Mouse (Mus musculus): ENCODE measurements around the gene Nuf2.

Gene Nuf2

DNA sequence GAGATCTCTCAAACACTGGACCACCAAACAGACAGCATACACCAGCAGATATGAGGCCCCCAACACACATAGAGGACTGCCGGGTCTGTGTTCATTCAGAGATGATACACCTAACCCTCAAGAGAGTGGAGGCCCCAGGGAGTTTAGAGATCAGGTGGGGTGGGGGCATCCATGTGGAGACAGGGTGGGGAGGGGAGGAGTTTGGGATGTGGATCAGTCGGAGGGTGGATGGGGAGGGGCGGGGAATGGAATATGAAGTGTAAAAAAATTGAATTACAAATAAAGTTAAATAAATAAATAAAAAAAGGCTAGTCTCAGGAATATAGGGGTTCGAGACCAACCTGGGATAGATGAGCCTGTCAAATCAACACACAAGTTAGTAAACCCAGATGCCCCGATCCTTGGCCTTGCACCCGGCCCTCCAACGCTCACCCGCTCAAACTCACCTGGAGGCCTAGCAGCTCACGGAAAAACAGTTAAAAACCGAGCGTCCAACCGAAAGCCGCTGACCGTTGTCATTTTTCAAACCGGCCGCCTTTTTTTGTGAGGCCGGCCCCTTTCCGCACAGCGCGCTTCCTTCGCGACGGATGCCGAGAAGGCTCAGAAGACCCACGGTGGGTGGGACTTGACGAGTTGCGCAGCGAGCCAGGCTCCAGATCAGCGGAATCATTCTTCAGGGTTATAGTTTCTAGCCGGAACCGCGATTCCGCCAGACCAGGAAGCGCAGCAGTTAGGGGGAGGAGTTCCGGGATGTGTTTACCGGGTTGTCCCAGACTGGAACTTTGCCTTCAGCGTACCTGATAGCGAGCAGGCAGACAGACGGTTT, at the start of gene Nuf2:
Nuf2 (minus strand) TSS at position 589 of the 826 bp plus-strand sequence.
- peak; percentile 100 for DNase-seq (ENCODE audit: low read depth)

- no peak for DNase-seq (ENCODE audit: low read depth)
These were observed 48.3 kb upstream of the Nuf2 start for GRCm38 (mm10) chr1:169579572-169579971.

- DNase-seq (ENCODE audit: low read depth), result no peak
These were observed 42.9 kb upstream of the Nuf2 start for GRCm38 (mm10) chr1:169574136-169574535.

DNA sequence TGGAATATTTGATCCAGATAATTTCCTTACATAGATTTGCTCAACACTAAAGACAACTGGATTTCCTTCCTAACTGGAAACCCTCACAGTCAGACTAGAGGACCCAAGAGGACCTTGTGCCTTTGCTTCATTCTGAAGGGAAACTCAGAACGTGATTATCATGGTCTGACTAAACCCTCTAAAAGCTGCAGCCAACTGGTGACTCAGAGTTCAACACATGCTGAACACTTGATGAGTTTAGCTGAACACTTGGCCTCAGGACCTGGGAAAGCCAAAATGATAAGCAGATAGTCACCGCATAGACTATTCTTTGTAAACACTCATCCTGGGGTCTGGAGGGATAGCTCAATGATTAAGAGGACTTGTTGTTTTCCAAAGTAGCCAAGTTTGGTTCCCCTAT, 24.4 kb upstream of the Nuf2 start:
- DNase-seq (ENCODE audit: low read depth), result no peak

- no peak for DNase-seq (ENCODE audit: low read depth)
These were observed 23.8 kb upstream of the Nuf2 start for GRCm38 (mm10) chr1:169555019-169555418.

DNA sequence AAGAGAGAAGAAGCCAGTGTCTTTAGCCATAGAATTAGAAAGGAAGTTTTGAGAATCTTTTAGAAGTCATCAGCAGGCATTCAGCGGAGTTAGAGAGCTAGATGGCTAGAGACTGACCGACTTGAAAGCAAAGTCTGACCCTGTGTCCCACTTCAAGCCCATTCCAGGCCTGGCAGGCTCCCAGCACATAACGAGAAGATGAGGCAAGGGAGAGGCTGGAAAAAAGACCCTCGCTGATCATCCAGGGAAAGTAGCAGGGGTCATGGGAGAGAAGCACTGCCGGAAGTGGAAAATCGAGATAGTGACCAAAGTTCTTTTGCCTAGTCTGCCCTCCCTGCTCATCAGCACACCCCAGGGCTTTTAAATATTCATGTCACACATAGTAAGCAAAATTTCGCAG, 22.2 kb upstream of the Nuf2 start:
- DNase-seq (ENCODE audit: low read depth), result no peak

- DNase-seq (ENCODE audit: low read depth), result no peak
These were observed 9.2 kb upstream of the Nuf2 start for GRCm38 (mm10) chr1:169540415-169540814.

- DNase-seq (ENCODE audit: low read depth), result peak; percentile 73
These were observed 655 bp upstream of the Nuf2 start for GRCm38 (mm10) chr1:169531702-169532535.

- DNase-seq (ENCODE audit: low read depth), result no peak
These were observed 1.2 kb downstream of the Nuf2 start for GRCm38 (mm10) chr1:169529996-169530518.

- no peak for DNase-seq (ENCODE audit: low read depth)
These were observed 5.1 kb downstream of the Nuf2 start for GRCm38 (mm10) chr1:169526006-169526680.

GRCm38 (mm10) chr1:169519337-169519736, 11.9 kb downstream of the Nuf2 start:
- DNase-seq (ENCODE audit: low read depth), result no peak

- peak; percentile 8 for DNase-seq (ENCODE audit: low read depth)
These were observed 13.3 kb downstream of the Nuf2 start for GRCm38 (mm10) chr1:169517899-169518517.

GRCm38 (mm10) chr1:169517376-169517892, 13.8 kb downstream of the Nuf2 start:
- DNase-seq (ENCODE audit: low read depth), result peak; percentile 35

- DNase-seq (ENCODE audit: low read depth), result no peak
These were observed 24.9 kb downstream of the Nuf2 start for GRCm38 (mm10) chr1:169506354-169506753.

DNA sequence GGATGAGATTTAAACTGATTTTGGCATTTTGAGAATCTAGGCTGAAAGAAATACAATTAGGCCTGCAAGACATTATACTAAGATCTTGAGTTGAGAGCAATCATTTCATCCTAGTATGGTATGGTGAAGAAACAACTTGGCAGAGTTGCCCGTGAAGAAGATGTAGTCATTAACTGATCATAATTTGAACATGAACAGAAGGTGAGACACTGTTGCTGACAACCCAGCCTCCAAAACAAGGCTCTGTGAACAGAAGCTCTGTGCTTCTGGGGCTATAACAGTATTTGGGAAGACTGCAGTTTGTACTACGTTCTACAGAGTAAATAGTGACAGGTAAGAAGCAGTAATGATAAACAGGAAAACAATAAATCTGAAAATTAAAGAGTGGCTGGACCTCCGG, 28.4 kb downstream of the Nuf2 start:
- DNase-seq (ENCODE audit: low read depth), result no peak

DNA sequence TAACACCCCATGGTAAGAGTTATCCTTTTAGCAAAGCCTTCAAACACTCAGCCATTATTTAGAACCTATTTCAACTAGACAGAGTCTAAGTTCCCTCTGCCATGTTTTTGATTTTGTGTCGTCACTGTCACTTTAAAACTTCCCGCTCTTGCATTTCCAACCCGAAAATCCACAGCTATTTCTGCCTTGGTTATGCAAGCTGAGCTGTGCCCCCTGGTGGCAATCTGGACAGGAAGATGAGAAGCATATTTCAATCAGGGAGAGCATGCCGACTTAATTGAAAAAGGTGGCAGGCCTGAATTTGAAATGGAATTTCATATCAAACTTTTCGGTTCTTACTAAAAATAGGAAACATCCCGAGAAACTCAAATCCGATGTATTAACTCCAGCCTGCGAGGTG, 35.6 kb downstream of the Nuf2 start:
- DNase-seq (ENCODE audit: low read depth), result no peak

DNA sequence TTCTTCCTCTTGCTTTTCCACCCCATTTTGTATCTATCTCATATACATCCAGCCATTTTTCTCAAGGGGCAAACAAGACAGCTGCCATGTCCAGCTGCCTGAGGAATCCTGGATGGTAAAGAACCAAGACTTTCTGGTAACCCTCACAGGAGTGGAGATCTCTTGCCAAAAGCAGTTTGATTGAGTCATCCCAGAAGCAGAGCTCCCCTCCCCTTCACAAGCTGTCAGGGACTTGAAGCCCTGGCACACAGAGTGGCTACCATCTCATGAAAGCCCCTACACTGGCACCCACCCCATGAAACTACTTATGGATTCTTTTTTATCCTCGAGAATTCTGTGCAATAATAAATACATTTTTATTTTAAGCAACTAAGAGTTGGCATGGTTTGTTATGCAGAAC, 39.7 kb downstream of the Nuf2 start:
- DNase-seq (ENCODE audit: low read depth), result no peak

GRCm38 (mm10) chr1:169485408-169485885, 45.8 kb downstream of the Nuf2 start:
- DNase-seq (ENCODE audit: low read depth), result no peak

DNA sequence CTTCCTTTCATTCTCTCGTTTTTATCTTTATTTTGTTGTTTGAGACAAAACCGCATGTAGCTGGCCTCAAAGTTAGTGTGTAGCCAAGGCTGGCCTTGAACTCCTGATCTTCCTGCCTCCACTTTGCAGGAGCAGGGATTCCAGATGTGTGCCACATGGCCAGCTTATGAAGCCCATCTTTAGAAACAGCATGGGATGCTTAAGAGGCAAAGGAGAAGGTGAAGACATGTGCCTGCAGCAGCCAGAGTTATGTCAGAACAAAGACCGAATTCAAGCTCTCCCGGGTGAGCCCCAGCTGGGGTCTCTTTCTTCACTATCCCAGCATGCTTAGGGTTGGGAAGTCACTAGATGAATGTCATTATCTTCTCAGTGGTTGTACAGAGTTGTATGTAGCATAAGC, 46.7 kb downstream of the Nuf2 start:
- no peak for DNase-seq (ENCODE audit: low read depth)

DNA sequence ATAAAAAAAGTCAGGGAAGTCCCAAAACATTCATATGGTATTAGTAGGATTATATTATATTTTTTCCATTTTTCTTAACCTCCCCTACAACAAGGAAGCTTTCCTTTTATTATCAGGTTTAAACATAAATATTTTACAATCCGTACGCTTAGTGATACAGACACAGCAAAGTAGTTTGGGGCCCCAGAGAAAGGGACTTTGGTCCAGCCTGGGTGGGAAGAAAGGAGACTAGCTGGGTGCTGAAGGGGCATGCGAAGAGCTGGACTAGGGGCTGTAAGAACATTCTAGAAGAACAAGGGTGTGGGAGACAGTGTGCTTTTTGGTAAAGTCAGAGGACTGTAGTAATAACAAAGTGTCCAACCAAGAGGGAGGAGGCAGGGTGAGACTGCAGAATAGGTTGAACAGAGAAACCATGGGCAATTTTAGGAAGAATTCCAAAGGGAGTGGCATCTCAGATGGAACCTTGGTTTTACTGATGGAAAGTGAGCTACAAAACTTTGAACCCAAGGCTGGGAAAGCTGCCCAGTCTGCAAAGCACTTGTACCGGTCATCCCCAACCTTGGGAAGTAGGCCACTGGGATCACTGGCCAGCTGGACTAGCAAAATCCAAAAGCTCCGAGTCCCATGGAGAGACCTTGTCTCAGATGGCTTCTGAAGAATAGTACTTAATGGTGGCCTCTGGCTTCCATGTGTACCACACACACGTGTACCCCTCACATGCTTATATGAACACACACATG, 48.5 kb downstream of the Nuf2 start:
- DNase-seq (ENCODE audit: low read depth), result no peak

DNA sequence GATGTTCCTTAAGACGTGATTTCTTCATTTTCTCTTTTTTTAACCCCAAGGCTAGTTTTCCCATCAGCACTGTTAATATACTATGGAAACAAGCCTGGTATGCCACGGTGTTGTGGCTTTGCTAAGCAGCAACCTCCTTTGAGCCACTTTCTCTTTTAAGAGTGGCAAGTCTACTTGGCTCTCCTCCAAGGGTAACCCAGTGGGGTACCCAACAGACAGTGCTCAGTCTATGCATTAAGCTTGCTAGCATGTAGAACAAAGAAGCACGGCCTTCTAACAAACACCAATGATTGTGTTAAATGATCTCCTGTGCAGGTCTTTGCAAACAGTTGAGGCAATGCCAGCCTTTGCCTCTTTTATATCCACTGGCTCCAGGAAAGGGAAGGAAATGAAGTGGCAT, 60.1 kb downstream of the Nuf2 start:
- DNase-seq (ENCODE audit: low read depth), result no peak
